Mouse (Mus musculus) adrenal gland (tissue): ENCODE measurements at regions not wholly inside any gene's neighbourhood (a gene's known extent, or its start where the extent isn't known, plus 50 kb on each side); places are given as distances from the start of the nearest gene placed in this dataset.
"Not testable (repeated sequence)": the region's sequence is repeated elsewhere in the genome, so short reads cannot be mapped to it uniquely, and the experiment has no call there.

Experiments
- intact Hi-C: fragments of 180-260 bp; cut with DNase I; formaldehyde crosslinking; loops from one replicate; pipeline ENCODE4 v1.15.1; 2025

- intact Hi-C loops, result no loop called here
These were observed 51.8 kb downstream of the Gm5426 start for GRCm38 (mm10) chr10:96188168-96188567.

- intact Hi-C loops, result no loop called here
These were observed 54.0 kb downstream of the Gm5426 start for GRCm38 (mm10) chr10:96190168-96190987.

- intact Hi-C loops, result no loop called here
These were observed 64.7 kb downstream of the Gm5426 start for GRCm38 (mm10) chr10:96200932-96201641.

GRCm38 (mm10) chr10:96201891-96202290 lies 65.5 kb downstream of the Gm5426 start:
- intact Hi-C loops, result no loop called here

- intact Hi-C loops, result no loop called here
These were observed 66.5 kb downstream of the Gm5426 start for GRCm38 (mm10) chr10:96202871-96203270.

- intact Hi-C loops, result no loop called here
These were observed 67.8 kb downstream of the Gm5426 start for GRCm38 (mm10) chr10:96204198-96204597.

- intact Hi-C loops, result no loop called here
These were observed 72.8 kb downstream of the Gm5426 start for GRCm38 (mm10) chr10:96209171-96209570.

- intact Hi-C loops, result loop anchor here (5.0 kb wide), 4 partner anchors 79 to 951 kb away; partner anchors contain the start of gene Btg1
These were observed 74.8 kb downstream of the Gm5426 start for GRCm38 (mm10) chr10:96211189-96211588.

GRCm38 (mm10) chr10:96213876-96214275 lies 77.5 kb downstream of the Gm5426 start:
- intact Hi-C loops, result loop anchor here (2.0 to 5.0 kb wide), 6 partner anchors 82 to 1125 kb away; partner anchors contain the start of gene Btg1

GRCm38 (mm10) chr10:96214285-96214684 lies 77.9 kb downstream of the Gm5426 start:
- intact Hi-C loops, result loop anchor here (2.0 to 5.0 kb wide), 5 partner anchors 82 to 1097 kb away; partner anchors contain the start of gene Btg1

GRCm38 (mm10) chr10:96214946-96215345 lies 78.5 kb downstream of the Gm5426 start:
- intact Hi-C loops, result loop anchor here (2.0 to 5.0 kb wide), 5 partner anchors 83 to 1096 kb away; partner anchors contain the start of gene Btg1

GRCm38 (mm10) chr10:96220731-96221130 lies 84.3 kb downstream of the Gm5426 start:
- intact Hi-C loops, result no loop called here

GRCm38 (mm10) chr10:96230391-96230790 lies 94.0 kb downstream of the Gm5426 start:
- intact Hi-C loops, result no loop called here

- intact Hi-C loops, result no loop called here
These were observed 94.9 kb downstream of the Gm5426 start for GRCm38 (mm10) chr10:96231309-96231708.

GRCm38 (mm10) chr10:96232889-96233288 lies 96.5 kb downstream of the Gm5426 start:
- intact Hi-C loops, result no loop called here

GRCm38 (mm10) chr10:96234564-96235412 lies 98.4 kb downstream of the Gm5426 start:
- intact Hi-C loops, result no loop called here

GRCm38 (mm10) chr10:96236031-96236430 lies 99.6 kb downstream of the Gm5426 start:
- intact Hi-C loops, result not testable (repeated sequence)

- intact Hi-C loops, result no loop called here
These were observed 100.5 kb downstream of the Gm5426 start for GRCm38 (mm10) chr10:96236777-96237373.

GRCm38 (mm10) chr10:96237572-96238130 lies 101.2 kb downstream of the Gm5426 start:
- intact Hi-C loops, result no loop called here

GRCm38 (mm10) chr10:96238251-96238650 lies 101.8 kb downstream of the Gm5426 start:
- intact Hi-C loops, result no loop called here
